Mouse (Mus musculus): ENCODE data around the gene Acap3. TPM values are rescaled to one million over a fixed set of nuclear protein-coding genes. Genes with fewer than 3 reads are reported as not detected.

Gene Acap3
- polyA plus RNA-seq, 1 experiment from 2014 or later = 71.0 TPM

DNA sequence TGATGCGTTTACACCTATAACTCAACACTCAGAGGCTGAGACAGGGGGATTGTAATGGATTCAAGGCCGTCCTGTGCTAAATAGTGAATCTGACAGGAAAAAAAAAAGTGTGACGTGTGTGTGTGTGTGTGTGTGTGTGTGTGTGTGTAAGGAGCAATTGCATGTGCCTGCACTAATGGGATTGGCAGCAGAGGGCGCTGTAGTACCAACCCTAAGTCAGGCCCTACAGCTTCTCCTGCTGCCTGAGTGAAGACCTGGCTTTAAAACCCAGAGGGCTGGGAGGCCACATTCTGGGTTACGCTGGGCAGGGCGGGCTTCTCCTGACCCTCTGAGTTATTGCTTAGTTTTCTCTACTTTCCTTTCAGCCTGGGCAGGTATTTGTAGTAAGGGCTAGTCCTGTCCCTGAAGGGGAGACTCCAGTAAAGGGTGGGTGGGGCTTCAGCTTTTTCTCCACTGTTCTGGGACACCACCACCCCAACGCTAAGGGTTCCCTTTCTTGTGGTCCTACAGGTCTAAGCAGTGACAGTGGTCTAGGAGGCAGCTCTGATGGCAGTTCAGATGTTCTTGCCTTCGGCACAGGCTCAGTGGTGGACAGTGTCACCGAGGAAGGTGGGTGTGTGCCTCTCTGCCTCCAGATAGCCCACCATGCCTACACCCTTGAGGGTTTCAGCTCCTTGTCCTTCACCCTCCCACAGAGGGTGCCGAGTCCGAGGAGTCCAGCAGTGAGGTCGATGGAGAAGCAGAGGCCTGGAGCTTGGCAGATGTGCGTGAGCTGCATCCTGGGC lies 12.9 kb downstream of the Acap3 start:
- ATAC-seq (ENCODE audit: low FRiP score) = no peak

GRCm38 (mm10) chr4:155905634-155906033 lies 14.0 kb downstream of the Acap3 start:
- no peak overlapping the region for H3K9ac ChIP-seq
- H3K4me1 ChIP-seq (replicated peaks) = no peaks in the 10 kb centered on the region
- H3K36me3 ChIP-seq = peaks cover 72% of the 10 kb centered on the region
- no peak for ATAC-seq (ENCODE audit: low FRiP score)
- no peaks in the 10 kb centered on the region for H3K27me3 ChIP-seq
- WGBS = 86% methylated on average over 13 of the region's 13 CpGs
- H3K4me2 ChIP-seq = no peak overlapping the region
- H3K4me3 ChIP-seq = no peak overlapping the region
- no peaks in the 10 kb centered on the region for H3K9me3 ChIP-seq
- no peak overlapping the region for H3K27ac ChIP-seq

More for the DNA sequence above, 12.9 kb downstream of the Acap3 start:
- Histone ChIP-seq H3K4me2 (no peak overlapping the region), H3K27me3 (no peaks in the 10 kb centered on the region), H3K27ac (no peak overlapping the region), H3K4me1 (replicated peaks) (no peaks in the 10 kb centered on the region), H3K9ac (no peak overlapping the region), H3K36me3 (peaks cover 83% of the 10 kb centered on the region), H3K4me3 (no peak overlapping the region), H3K9me3 (no peaks in the 10 kb centered on the region)
- WGBS = 93% methylated on average over 13 of the region's 13 CpGs

DNA sequence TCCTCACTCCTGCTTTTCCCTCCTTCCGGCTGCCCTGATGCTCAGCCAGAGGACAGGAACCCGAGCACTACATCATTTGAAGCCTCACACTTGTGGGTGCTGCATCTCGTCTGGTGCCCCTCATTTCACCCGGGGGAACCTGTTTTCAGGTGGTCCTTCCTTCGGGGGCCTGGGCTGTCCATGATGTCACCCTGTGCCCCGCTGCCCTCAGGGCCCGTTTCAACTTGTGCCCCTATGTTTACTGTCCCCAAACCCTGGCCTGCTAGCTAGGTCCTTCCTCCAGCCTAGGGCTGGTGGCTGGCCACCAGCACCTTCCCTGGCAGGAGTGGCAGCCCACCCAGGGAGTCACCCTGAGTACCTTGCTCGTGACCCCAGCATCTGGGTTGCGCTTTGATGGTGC lies 14.5 kb downstream of the Acap3 start:
- WGBS = 88% methylated on average over 9 of the region's 9 CpGs
- ATAC-seq (ENCODE audit: low FRiP score) = no peak
- no peak overlapping the region for H3K4me2 ChIP-seq
- H3K27ac ChIP-seq = no peak overlapping the region
- no peaks in the 10 kb centered on the region for H3K27me3 ChIP-seq
- H3K4me3 ChIP-seq = no peak overlapping the region
- H3K36me3 ChIP-seq = peaks cover 67% of the 10 kb centered on the region
- H3K4me1 ChIP-seq (replicated peaks) = no peaks in the 10 kb centered on the region
- no peak overlapping the region for H3K9ac ChIP-seq
- H3K9me3 ChIP-seq = no peaks in the 10 kb centered on the region

DNA sequence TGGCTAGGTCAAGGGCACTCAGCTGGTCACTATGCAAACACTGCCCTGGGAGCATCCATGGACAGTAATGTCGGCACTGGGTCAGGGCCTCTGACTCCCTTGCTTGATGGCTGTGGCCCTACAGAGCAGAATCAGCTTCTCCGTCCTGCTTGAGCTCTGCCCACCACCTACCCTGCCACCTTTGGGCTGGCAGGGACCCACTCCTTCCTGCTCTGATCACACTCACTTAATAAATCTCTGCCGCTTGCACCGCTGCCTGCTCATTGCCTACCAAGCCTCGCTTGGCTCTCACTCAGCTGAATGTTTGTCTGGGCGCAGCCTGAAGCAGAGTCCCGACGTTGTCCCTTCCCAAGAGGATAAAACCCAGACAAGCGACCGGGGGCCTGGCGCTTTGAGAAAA lies 15.4 kb downstream of the Acap3 start:
- no peaks in the 10 kb centered on the region for H3K9me3 ChIP-seq
- no peaks in the 10 kb centered on the region for H3K4me1 ChIP-seq (replicated peaks)
- H3K4me3 ChIP-seq = no peak overlapping the region
- H3K27me3 ChIP-seq = no peaks in the 10 kb centered on the region
- no peak for ATAC-seq (ENCODE audit: low FRiP score)
- no peak overlapping the region for H3K27ac ChIP-seq
- 89% methylated on average over 11 of the region's 11 CpGs for WGBS
- peaks cover 58% of the 10 kb centered on the region for H3K36me3 ChIP-seq
- no peak overlapping the region for H3K9ac ChIP-seq
- no peak overlapping the region for H3K4me2 ChIP-seq

- Histone ChIP-seq H3K36me3 (peaks cover 45% of the 10 kb centered on the region), H3K4me2 (no peak overlapping the region), H3K27me3 (no peaks in the 10 kb centered on the region), H3K27ac (no peak overlapping the region), H3K9ac (no peak overlapping the region), H3K4me3 (no peak overlapping the region), H3K4me1 (replicated peaks) (no peaks in the 10 kb centered on the region), H3K9me3 (no peaks in the 10 kb centered on the region)
- ATAC-seq (ENCODE audit: low FRiP score) = no peak
- WGBS = 83% methylated on average over 7 of the region's 7 CpGs
Measured at GRCm38 (mm10) chr4:155908281-155908680, 16.7 kb downstream of the Acap3 start.

- Histone ChIP-seq H3K27me3 (no peaks in the 10 kb centered on the region), H3K4me2 (no peak overlapping the region), H3K36me3 (peaks cover 41% of the 10 kb centered on the region), H3K4me3 (no peak overlapping the region), H3K9me3 (no peaks in the 10 kb centered on the region), H3K4me1 (replicated peaks) (no peaks in the 10 kb centered on the region), H3K27ac (no peak overlapping the region), H3K9ac (no peak overlapping the region)
- 93% methylated on average over 4 of the region's 4 CpGs for WGBS
- ATAC-seq (ENCODE audit: low FRiP score) = no peak
Measured at GRCm38 (mm10) chr4:155908751-155909150, 17.1 kb downstream of the Acap3 start.

DNA sequence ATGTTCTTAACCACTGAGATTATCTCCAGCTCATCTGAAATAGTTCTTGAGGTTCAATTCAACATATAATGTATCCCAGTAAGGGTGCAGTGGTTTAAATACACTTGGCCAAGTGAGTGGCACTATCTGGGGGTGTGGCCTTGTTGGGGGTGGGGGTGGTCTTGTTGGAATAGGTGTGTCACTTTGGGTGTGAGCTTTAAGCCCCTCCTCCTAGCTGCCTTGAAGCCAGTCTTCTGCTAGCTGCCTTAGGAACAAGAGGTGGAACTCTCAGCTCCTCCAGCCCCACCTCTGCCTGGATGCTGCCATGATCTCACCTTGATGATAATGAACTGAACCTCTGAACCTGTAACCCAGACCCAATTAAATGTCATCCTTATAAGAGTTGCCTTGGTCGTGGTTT lies 40.4 kb downstream of the Acap3 start:
- Histone ChIP-seq H3K27me3 (no peaks in the 10 kb centered on the region), H3K4me3 (no peak overlapping the region), H3K4me2 (no peak overlapping the region), H3K36me3 (no peaks in the 10 kb centered on the region), H3K9ac (no peak overlapping the region), H3K4me1 (replicated peaks) (no peaks in the 10 kb centered on the region), H3K27ac (no peak overlapping the region), H3K9me3 (no peaks in the 10 kb centered on the region)
- WGBS = 73% methylated on average over 1 of the region's 1 CpGs
- no peak for ATAC-seq (ENCODE audit: low FRiP score)

- peaks cover 16% of the 10 kb centered on the region for H3K36me3 ChIP-seq
- H3K27ac ChIP-seq = peak overlapping the region; percentile 87
- H3K9ac ChIP-seq = peak overlapping the region; percentile 95
- WGBS = under 1% methylated on average over 17 of the region's 17 CpGs
- H3K4me1 ChIP-seq (replicated peaks) = peaks cover 34% of the 10 kb centered on the region
- H3K27me3 ChIP-seq = no peaks in the 10 kb centered on the region
- ATAC-seq (ENCODE audit: low FRiP score) = peak; percentile 69
- H3K9me3 ChIP-seq = no peaks in the 10 kb centered on the region
- H3K4me3 ChIP-seq = peak overlapping the region; percentile 94
- H3K4me2 ChIP-seq = peak overlapping the region; percentile 79
Measured at GRCm38 (mm10) chr4:155943049-155943452, 51.4 kb downstream of the Acap3 start.

DNA sequence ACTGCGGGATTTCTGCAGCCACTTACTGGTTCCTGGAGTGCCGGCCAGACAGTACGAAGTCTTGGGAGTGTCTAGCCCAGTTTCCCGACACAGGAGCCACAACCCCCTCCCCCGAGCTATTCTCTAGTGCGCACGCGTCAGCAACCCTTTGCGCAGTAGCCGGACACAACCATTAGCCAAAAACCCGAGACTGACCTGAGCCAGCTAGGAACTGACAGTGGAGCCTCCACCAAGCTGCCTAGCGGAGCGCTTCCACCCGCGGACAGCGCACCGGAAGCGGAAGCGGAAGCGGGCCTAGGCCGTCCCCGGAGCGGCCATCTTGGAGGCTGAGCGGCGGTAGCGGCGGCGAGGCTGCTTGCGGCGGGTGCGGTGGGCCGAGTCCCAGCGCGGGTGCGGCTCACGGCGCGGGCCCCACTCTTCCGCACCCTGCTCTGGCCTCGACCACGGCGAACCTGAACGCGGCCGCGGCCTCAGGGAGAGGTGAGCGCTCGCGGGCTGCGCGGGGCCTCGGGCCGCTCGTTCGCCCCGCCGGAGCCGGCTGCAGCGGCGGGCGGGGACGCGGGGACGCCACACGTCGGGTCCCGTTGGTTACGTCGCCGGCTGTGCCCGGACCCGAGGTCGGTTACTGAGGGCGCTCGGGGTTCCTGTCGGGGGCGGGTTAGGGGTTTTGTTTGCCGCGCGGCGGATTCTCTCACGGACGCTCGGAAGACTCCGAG lies 52.1 kb downstream of the Acap3 start, which contains the start of gene Ube2j2:
Ube2j2 (plus strand) TSS at position 298 of the 716 bp plus-strand sequence.
- ATAC-seq (ENCODE audit: low FRiP score) = peak; percentile 98
- H3K4me2 ChIP-seq = peak within 1 kb of the TSS; percentile 79
- peaks cover 22% of the 10 kb centered on the region for H3K36me3 ChIP-seq
- no peaks in the 10 kb centered on the region for H3K9me3 ChIP-seq
- peak within 1 kb of the TSS; percentile 94 for H3K4me3 ChIP-seq
- peak within 1 kb of the TSS; percentile 87 for H3K27ac ChIP-seq
- WGBS = under 1% methylated on average over 69 of the region's 85 CpGs
- no peaks in the 10 kb centered on the region for H3K27me3 ChIP-seq
- H3K4me1 ChIP-seq (replicated peaks) = peaks cover 34% of the 10 kb centered on the region
- peak within 1 kb of the TSS; percentile 95 for H3K9ac ChIP-seq

DNA sequence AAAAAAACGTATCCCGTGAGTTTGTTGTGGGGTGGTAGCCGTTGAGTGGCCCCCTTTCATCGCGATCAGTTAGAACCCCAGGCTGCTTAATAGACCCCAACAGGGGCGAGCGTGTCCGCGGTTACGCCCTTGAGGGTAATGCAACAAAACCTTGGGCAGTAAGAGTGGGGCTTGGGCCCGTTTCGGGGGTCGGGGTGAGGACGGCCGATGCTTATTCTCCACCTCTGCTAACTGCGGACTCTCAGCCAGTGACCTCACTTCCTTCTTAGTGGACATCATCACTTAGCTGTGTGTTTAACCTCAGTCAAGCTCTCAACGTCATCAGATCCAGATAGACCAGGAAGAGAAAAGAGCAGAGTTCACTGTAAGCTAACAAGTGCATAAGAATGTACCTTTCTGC lies 52.6 kb downstream of the Acap3 start:
- Histone ChIP-seq H3K27me3 (no peaks in the 10 kb centered on the region), H3K9me3 (no peaks in the 10 kb centered on the region), H3K4me2 (peak overlapping the region; percentile 79), H3K27ac (peak overlapping the region; percentile 87), H3K36me3 (peaks cover 27% of the 10 kb centered on the region), H3K9ac (peak overlapping the region; percentile 95), H3K4me3 (peak overlapping the region; percentile 94), H3K4me1 (replicated peaks) (peaks cover 34% of the 10 kb centered on the region)
- WGBS = 0% methylated on average over 17 of the region's 17 CpGs
- peak; percentile 8; the same call in 1 of the 2 replicates for ATAC-seq (ENCODE audit: low FRiP score)

DNA sequence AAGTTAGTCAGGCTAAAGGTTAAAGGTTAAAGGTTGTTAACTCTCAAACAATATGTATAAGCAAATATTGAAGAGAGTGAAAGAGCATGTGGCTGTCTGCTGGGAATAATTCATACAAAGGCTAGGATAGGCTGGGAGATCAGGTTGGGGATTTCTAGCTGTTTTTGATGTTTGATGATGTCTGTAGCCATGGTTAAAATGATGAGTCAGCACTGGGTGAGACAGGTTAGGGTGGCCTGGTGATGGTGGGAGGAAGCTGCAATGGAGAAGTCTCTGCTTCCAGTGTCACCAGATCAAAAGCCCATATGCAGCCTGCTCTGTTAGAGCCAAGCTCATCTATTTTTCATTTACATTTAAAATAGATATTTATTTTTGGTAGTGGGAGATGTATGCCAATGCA lies 55.5 kb downstream of the Acap3 start:
- H3K9ac ChIP-seq = no peak overlapping the region
- no peak overlapping the region for H3K27ac ChIP-seq
- H3K27me3 ChIP-seq = no peaks in the 10 kb centered on the region
- peaks cover 34% of the 10 kb centered on the region for H3K4me1 ChIP-seq (replicated peaks)
- H3K4me3 ChIP-seq = no peak overlapping the region
- no peak for ATAC-seq (ENCODE audit: low FRiP score)
- no peak overlapping the region for H3K4me2 ChIP-seq
- H3K9me3 ChIP-seq = no peaks in the 10 kb centered on the region
- peaks cover 54% of the 10 kb centered on the region for H3K36me3 ChIP-seq

DNA sequence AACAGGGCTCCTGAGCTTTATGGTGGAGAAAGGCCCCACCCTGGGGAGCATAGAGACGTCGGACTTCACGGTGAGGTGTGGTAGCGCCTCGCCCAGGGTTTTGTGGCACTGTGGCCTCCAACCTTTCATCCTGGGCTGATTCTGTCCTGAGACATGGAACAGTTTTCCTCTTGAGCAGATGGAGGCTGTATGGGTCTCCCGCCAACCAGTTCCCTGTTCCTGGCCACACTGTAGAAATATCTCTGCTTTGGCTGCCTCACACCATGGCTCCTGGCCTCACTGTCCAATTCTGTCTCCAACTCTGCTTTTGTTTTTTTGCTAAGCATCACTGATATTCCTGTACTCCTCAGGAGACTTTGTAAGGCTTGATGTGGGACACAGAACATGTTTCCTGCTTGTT lies 63.9 kb downstream of the Acap3 start:
- no peaks in the 10 kb centered on the region for H3K4me1 ChIP-seq (replicated peaks)
- no peak for ATAC-seq (ENCODE audit: low FRiP score)
- no peak overlapping the region for H3K4me2 ChIP-seq
- no peaks in the 10 kb centered on the region for H3K9me3 ChIP-seq
- no peak overlapping the region for H3K9ac ChIP-seq
- peaks cover 73% of the 10 kb centered on the region for H3K36me3 ChIP-seq
- no peaks in the 10 kb centered on the region for H3K27me3 ChIP-seq
- 94% methylated on average over 6 of the region's 6 CpGs for WGBS
- no peak overlapping the region for H3K27ac ChIP-seq
- no peak overlapping the region for H3K4me3 ChIP-seq

All from hindbrain, embryonic 13.5 days (tissue).